Mouse (Mus musculus): ENCODE data around the gene Trrap. TPM values are rescaled to one million over a fixed set of nuclear protein-coding genes. Genes with fewer than 3 reads are reported as not detected.

Trrap gene
- polyA plus RNA-seq, 1 experiment: 204 TPM

DNA sequence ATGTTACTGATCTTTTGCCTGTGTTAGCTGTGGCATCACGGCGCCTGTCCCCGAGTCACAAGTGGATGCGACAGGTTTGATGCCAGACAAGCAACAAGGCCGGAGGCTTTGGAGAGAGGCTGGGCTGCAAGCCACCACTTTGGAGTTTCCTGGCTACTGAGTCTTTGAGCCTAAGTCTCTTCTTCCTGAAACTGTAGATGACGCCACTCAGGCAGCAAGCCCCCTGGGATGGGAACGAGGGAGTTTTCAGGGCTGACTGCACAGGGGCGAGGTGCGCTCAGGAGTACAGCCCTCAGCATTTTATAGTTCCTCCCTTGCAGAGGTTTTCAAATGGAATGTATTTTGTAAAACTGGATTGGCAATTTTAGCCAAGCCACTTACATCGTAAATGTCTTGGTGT, 134.3 kb downstream of the Trrap start:
- peaks cover 4% of the 10 kb centered on the region for H3K36me3 ChIP-seq (ENCODE audit: control insufficient read depth, insufficient read depth, low read length)
- H3K27ac ChIP-seq (ENCODE audit: control insufficient read depth, insufficient read depth, low read length): no peak overlapping the region
- WGBS: 92% methylated on average over 10 of the region's 10 CpGs
- DNase-seq: no peak
- H3K27me3 ChIP-seq (ENCODE audit: control insufficient read depth, insufficient read depth, low read length): no peaks in the 10 kb centered on the region
- no peak overlapping the region for H3K4me3 ChIP-seq (ENCODE audit: control insufficient read depth, insufficient read depth, low read length)
- H3K4me1 ChIP-seq (replicated peaks; ENCODE audit: control insufficient read depth, insufficient read depth, low read length): no peaks in the 10 kb centered on the region
- TF ChIP-seq CTCF (IDR thresholded peaks at IDR 0.05; ENCODE audit: borderline replicate concordance, control insufficient read depth, extremely low read depth, insufficient read depth, low read length, poor library complexity) (no peak), POLR2A (IDR thresholded peaks at IDR 0.05; ENCODE audit: control insufficient read depth, extremely low read depth, insufficient read depth, low read length, poor library complexity) (no peak)

DNA sequence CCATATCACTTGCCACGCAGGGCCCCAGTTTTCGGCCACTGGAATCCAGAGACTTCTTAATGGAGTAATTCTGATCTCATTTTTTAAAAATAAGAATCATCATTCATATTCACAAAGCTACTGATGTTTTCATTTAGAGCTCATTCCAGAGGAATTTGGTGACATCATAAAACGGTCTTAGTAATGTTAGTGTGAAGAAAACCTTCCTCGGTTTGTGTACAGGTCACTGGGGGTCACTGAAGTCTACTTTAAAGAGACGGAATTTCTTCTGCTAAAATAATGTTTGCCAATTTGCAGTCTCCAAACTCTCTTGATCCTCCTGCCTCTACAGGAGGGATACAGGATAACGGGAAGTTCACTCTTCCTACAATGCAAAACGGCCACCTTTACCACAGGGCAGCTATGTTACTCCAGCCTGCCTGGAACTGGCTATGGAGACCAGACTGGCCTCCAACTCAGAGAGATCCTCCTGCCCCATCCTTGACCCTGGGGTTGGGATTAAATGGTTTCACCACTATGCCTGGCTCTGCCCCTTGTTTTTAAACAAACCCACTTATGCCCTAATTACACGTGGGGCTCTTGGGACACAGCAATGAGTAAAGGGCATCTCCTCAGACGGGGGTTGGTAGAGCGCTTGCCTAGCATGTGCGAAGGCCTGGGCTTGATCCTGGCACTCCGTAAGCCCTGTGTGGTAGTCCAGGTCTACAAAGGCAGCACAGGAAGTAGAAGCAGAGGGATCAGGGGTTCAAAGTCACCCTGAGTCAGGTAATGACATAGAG, 137.0 kb downstream of the Trrap start:
- Histone ChIP-seq H3K4me3 (ENCODE audit: control insufficient read depth, insufficient read depth, low read length) (no peak overlapping the region), H3K4me1 (replicated peaks; ENCODE audit: control insufficient read depth, insufficient read depth, low read length) (no peaks in the 10 kb centered on the region), H3K27me3 (ENCODE audit: control insufficient read depth, insufficient read depth, low read length) (no peaks in the 10 kb centered on the region), H3K36me3 (ENCODE audit: control insufficient read depth, insufficient read depth, low read length) (no peaks in the 10 kb centered on the region; the same call in 1 of the 2 replicates), H3K27ac (ENCODE audit: control insufficient read depth, insufficient read depth, low read length) (no peak overlapping the region)
- TF ChIP-seq CTCF (IDR thresholded peaks at IDR 0.05; ENCODE audit: borderline replicate concordance, control insufficient read depth, extremely low read depth, insufficient read depth, low read length, poor library complexity) (no peak), POLR2A (IDR thresholded peaks at IDR 0.05; ENCODE audit: control insufficient read depth, extremely low read depth, insufficient read depth, low read length, poor library complexity) (no peak)
- 93% methylated on average over 12 of the region's 12 CpGs for WGBS
- DNase-seq: no peak

DNA sequence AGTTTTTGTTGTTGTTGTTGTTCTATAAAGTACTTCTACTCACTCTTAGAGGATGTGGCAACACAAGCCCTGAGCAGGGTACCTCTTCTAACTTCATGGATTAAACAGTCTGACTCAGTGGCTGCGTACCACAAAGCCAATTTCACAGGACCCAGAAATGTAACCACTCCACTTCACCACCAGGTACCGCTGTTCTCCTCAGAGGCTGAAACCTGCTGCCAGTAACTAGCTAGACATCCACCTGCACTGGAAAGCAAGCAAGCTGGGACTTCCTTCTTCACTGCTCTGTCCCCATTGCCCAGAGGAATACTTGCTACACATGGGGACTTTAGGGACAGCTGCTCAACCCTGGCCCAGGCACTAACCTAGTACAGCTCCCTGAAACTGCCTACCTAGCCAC, 140.1 kb downstream of the Trrap start:
- WGBS: 81% methylated on average over 2 of the region's 2 CpGs
- Histone ChIP-seq H3K27ac (ENCODE audit: control insufficient read depth, insufficient read depth, low read length) (no peak overlapping the region), H3K4me3 (ENCODE audit: control insufficient read depth, insufficient read depth, low read length) (no peak overlapping the region), H3K36me3 (ENCODE audit: control insufficient read depth, insufficient read depth, low read length) (no peaks in the 10 kb centered on the region), H3K27me3 (ENCODE audit: control insufficient read depth, insufficient read depth, low read length) (no peaks in the 10 kb centered on the region), H3K4me1 (replicated peaks; ENCODE audit: control insufficient read depth, insufficient read depth, low read length) (no peaks in the 10 kb centered on the region)
- peak; percentile 8 for DNase-seq
- no peak for TF ChIP-seq CTCF (IDR thresholded peaks at IDR 0.05; ENCODE audit: borderline replicate concordance, control insufficient read depth, extremely low read depth, insufficient read depth, low read length, poor library complexity)
- no peak for TF ChIP-seq POLR2A (IDR thresholded peaks at IDR 0.05; ENCODE audit: control insufficient read depth, extremely low read depth, insufficient read depth, low read length, poor library complexity)

Other genes starting within 250 kb of the Trrap start
- gene Nptx2, start 221.8 kb upstream of the Trrap start, polyA plus RNA-seq (2012; rRNA removed): 5.0 and 5.3 TPM in 2 replicates
- 0.17 and 0.18 TPM in 2 replicates for gene Tmem130, start 5.9 kb upstream of the Trrap start, polyA plus RNA-seq (2012; rRNA removed)
- gene Smurf1, start 198.1 kb downstream of the Trrap start, polyA plus RNA-seq (2012; rRNA removed): 33.6 and 34.4 TPM in 2 replicates

Data from thymus, adult 2 months (tissue).